Mouse (Mus musculus) kidney, embryonic 14.5 days (tissue): ENCODE results near the gene Mrps9. TPM values are rescaled to one million over a fixed set of nuclear protein-coding genes. Genes with fewer than 3 reads are reported as not detected.

Source experiments
- ATAC-seq: fragments of 200-750 bp; cut with Nextera tagmentation; 2 replicates; pipeline ENCODE4 v1.8.0; 2017; ENCODE audit warnings: moderate number of reproducible peaks, mild to moderate bottlenecking, moderate TSS enrichment, moderate library complexity; ENCODE audit not compliant: low FRiP score, low TSS enrichment
- H3K27ac ChIP-seq: fragments of 300-500 bp; sonication (generic); 2 replicates; pipeline ENCODE4 v1.5.1; 2014; ENCODE audit warnings: low read depth, mild to moderate bottlenecking, low read length, moderate library complexity, mixed read lengths
- H3K27me3 ChIP-seq: fragments of 300-500 bp; sonication (generic); 2 replicates; pipeline ENCODE4 v1.6.1; 2014; ENCODE audit warnings: mild to moderate bottlenecking, low read length; ENCODE audit not compliant: control insufficient read depth, insufficient read depth
- H3K36me3 ChIP-seq: fragments of 300-500 bp; sonication (generic); 2 replicates; pipeline ENCODE4 v1.6.1; 2014; ENCODE audit warnings: low read length, mixed read lengths; ENCODE audit not compliant: control insufficient read depth, insufficient read depth
- H3K4me1 ChIP-seq: fragments of 300-500 bp; sonication (generic); 2 replicates; pipeline ENCODE4 v1.6.1; 2014; ENCODE audit warnings: low read length, mixed read lengths; ENCODE audit not compliant: control insufficient read depth, insufficient read depth
- H3K4me2 ChIP-seq: fragments of 300-500 bp; sonication (generic); replicated peaks from 2 replicates; pipeline ENCODE4 v1.6.1; 2014; ENCODE audit warnings: low read depth, mild to moderate bottlenecking, low read length
- H3K4me3 ChIP-seq: fragments of 300-500 bp; sonication (generic); 2 replicates; pipeline ENCODE4 v1.5.1; 2014; ENCODE audit warnings: mild to moderate bottlenecking, low read length
- H3K9ac ChIP-seq: fragments of 300-500 bp; sonication (generic); 2 replicates; pipeline ENCODE4 v1.6.1; 2014; ENCODE audit warnings: low read depth, mild to moderate bottlenecking, low read length, moderate library complexity
- H3K9me3 ChIP-seq: fragments of 300-500 bp; sonication (generic); 2 replicates; pipeline ENCODE4 v1.6.1; 2016; ENCODE audit warnings: low read length; ENCODE audit not compliant: control insufficient read depth
- WGBS: fragments of 180-500 bp; shearing (Covaris S2); extraction: QIAGEN DNeasy Blood & Tissue Kit; methylation state at CpG from one replicate; pipeline ENCODE4 v1.1.7; 2014; 5-methylcytosine and 5-hydroxymethylcytosine counted together
- polyA plus RNA-seq: library from polyadenylated mRNA; unstranded; fragments of >200 nt; fragmentation: Nextera tagmentation; extraction: Ambion mirVana; gene quantifications from 2 replicates; pipeline ENCODE4 v1.2.1, GENCODE M21; 2014

Gene Mrps9
- polyA plus RNA-seq, 1 experiment from 2014 or later, result 62.4 TPM

GRCm38 (mm10) chr1:42923924-42924323 is 72.9 kb downstream of the Mrps9 start:
- no peak for ATAC-seq
- 74% methylated on average over 5 of the region's 5 CpGs for WGBS
- Histone ChIP-seq H3K36me3 (no peaks in the 10 kb centered on the region), H3K4me1 (no peaks in the 10 kb centered on the region), H3K27ac (no peak overlapping the region), H3K27me3 (no peaks in the 10 kb centered on the region), H3K4me3 (no peak overlapping the region), H3K9ac (no peak overlapping the region), H3K9me3 (no peaks in the 10 kb centered on the region), H3K4me2 (no peak overlapping the region)

GRCm38 (mm10) chr1:42933613-42934012 is 82.6 kb downstream of the Mrps9 start:
- Histone ChIP-seq H3K9me3 (no peaks in the 10 kb centered on the region), H3K27ac (no peak overlapping the region), H3K4me1 (no peaks in the 10 kb centered on the region), H3K27me3 (no peaks in the 10 kb centered on the region), H3K4me2 (no peak overlapping the region), H3K36me3 (no peaks in the 10 kb centered on the region), H3K9ac (no peak overlapping the region), H3K4me3 (no peak overlapping the region)
- ATAC-seq, result no peak
- 71% methylated on average over 1 of the region's 1 CpGs for WGBS

- 64% methylated on average over 4 of the region's 4 CpGs for whole genome bisulfite sequencing
- no peaks in the 10 kb centered on the region for H3K36me3 ChIP-seq
- ATAC-seq, result no peak
- H3K4me2 ChIP-seq, result no peak overlapping the region
- no peaks in the 10 kb centered on the region for H3K27me3 ChIP-seq
- H3K27ac ChIP-seq, result no peak overlapping the region
- H3K4me1 ChIP-seq, result peaks cover 8% of the 10 kb centered on the region; the same call in 1 of the 2 replicates
- H3K9me3 ChIP-seq, result no peaks in the 10 kb centered on the region
- no peak overlapping the region for H3K4me3 ChIP-seq
- H3K9ac ChIP-seq, result no peak overlapping the region
Observed at GRCm38 (mm10) chr1:42948486-42948885, 97.5 kb downstream of the Mrps9 start.

- H3K9ac ChIP-seq, result peak within 1 kb of the TSS; percentile 81
- H3K9me3 ChIP-seq, result no peaks in the 10 kb centered on the region
- H3K4me1 ChIP-seq, result peaks cover 8% of the 10 kb centered on the region; the same call in 1 of the 2 replicates
- H3K27me3 ChIP-seq, result no peaks in the 10 kb centered on the region
- H3K36me3 ChIP-seq, result no peaks in the 10 kb centered on the region
- ATAC-seq, result peak; percentile 82
- peak within 1 kb of the TSS; percentile 73 for H3K27ac ChIP-seq
- 2% methylated on average over 32 of the region's 71 CpGs for WGBS
- H3K4me2 ChIP-seq, result peak within 1 kb of the TSS; percentile 91
- peak within 1 kb of the TSS; percentile 79 for H3K4me3 ChIP-seq
Observed at GRCm38 (mm10) chr1:42952734-42953481, 101.9 kb downstream of the Mrps9 start, which contains the start of gene Gpr45. Gene Gpr45, plus strand, starts transcription at chr1:42952872.

GRCm38 (mm10) chr1:42953482-42953822 is 102.4 kb downstream of the Mrps9 start:
- Histone ChIP-seq H3K27ac (peak overlapping the region; percentile 73; the same call in 1 of the 2 replicates), H3K36me3 (no peaks in the 10 kb centered on the region), H3K4me2 (peak overlapping the region; percentile 91), H3K27me3 (no peaks in the 10 kb centered on the region), H3K4me3 (peak overlapping the region; percentile 79), H3K4me1 (peaks cover 4% of the 10 kb centered on the region; the same call in 1 of the 2 replicates), H3K9ac (peak overlapping the region; percentile 81), H3K9me3 (no peaks in the 10 kb centered on the region)
- no peak; the same call in 1 of the 2 replicates for ATAC-seq
- 4% methylated on average over 10 of the region's 16 CpGs for WGBS

Other genes starting within 250 kb of the Mrps9 start
- 8.5 and 8.8 TPM in 2 replicates for gene Pou3f3, start 155.5 kb upstream of the Mrps9 start, polyA plus RNA-seq
- 18.3 and 20.0 TPM in 2 replicates for gene Gpr45, start 101.6 kb downstream of the Mrps9 start, polyA plus RNA-seq
- 6.7 and 13.6 TPM in 2 replicates for gene Tgfbrap1, start 247.4 kb downstream of the Mrps9 start, polyA plus RNA-seq
- gene AI597479, start 247.5 kb downstream of the Mrps9 start, polyA plus RNA-seq, result 21.0 and 34.1 TPM in 2 replicates